Mouse (Mus musculus) erythroblast, embryonic 14.5 days (primary cell): ENCODE data around the gene Abhd15.

Source experiments
- GATA1 ChIP-seq: IDR thresholded peaks from 2 replicates; pipeline ENCODE4 v1.6.1; 2012; ENCODE audit warnings: low read length, inconsistent platforms, mixed read lengths
- TAL1 ChIP-seq: IDR thresholded peaks from 3 replicates; pipeline ENCODE4 v1.6.1; 2012; ENCODE audit warnings: low read length, inconsistent platforms, mixed read lengths

DNA sequence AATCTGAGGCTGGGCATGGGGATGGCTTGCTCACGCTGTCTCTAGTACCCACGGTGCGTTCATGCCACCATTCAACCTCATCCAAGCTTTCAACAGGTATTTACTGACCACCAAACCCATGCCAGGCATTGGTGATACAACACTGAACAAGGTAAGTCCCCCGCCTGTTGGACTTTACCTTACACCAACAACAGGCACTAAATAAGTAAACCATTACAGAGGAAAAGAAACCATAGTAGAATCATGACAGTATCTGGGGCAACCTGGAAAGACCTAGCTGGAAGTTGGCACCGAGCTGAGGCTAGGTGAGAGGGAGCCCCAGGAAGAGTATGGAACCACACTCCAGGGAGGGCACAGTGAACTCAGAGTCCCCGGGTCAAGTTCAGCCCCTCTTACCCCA lies 38.0 kb upstream of the Abhd15 start:
- TF ChIP-seq GATA1 (no peak), TAL1 (no peak)
